Mouse (Mus musculus) small intestine, adult 2 months (tissue): ENCODE measurements at regions not wholly inside any gene's neighbourhood (a gene's known extent, or its start where the extent isn't known, plus 50 kb on each side); places are given as distances from the start of the nearest gene placed in this dataset.

Source experiments
- H3K27ac ChIP-seq: fragments of 200-500 bp; 2 replicates; pipeline ENCODE4 v1.5.1; 2012; ENCODE audit warnings: low read depth, low read length, control low read depth, inconsistent platforms; ENCODE audit not compliant: insufficient read depth
- H3K27me3 ChIP-seq: fragments of 200-500 bp; 2 replicates; pipeline ENCODE4 v1.6.1; 2012; ENCODE audit warnings: mild to moderate bottlenecking, moderate library complexity, low read length, inconsistent platforms; ENCODE audit not compliant: control insufficient read depth, insufficient read depth
- H3K36me3 ChIP-seq: fragments of 200-500 bp; 2 replicates; pipeline ENCODE4 v1.6.1; 2012; ENCODE audit warnings: mild to moderate bottlenecking, low read length, control low read depth, inconsistent platforms; ENCODE audit not compliant: control insufficient read depth, insufficient read depth
- H3K4me1 ChIP-seq: fragments of 200-500 bp; 2 replicates; pipeline ENCODE4 v1.6.1; 2012; ENCODE audit warnings: low read length, inconsistent platforms, mixed read lengths; ENCODE audit not compliant: control insufficient read depth, insufficient read depth, insufficient read length
- H3K4me3 ChIP-seq: fragments of 200-500 bp; 2 replicates; pipeline ENCODE4 v1.5.1; 2012; ENCODE audit warnings: low read depth, mild to moderate bottlenecking, control low read depth, inconsistent platforms, low read length, moderate library complexity
- CTCF ChIP-seq: fragments of 200-500 bp; IDR thresholded peaks from 2 replicates; pipeline ENCODE4 v1.5.1; 2012; ENCODE audit warnings: low read depth, mild to moderate bottlenecking, control low read depth, inconsistent platforms, low read length, moderate library complexity, mixed read lengths; ENCODE audit not compliant: insufficient replicate concordance, insufficient read length; ENCODE audit errors: extremely low read depth
- POLR2A ChIP-seq: fragments of 200-500 bp; IDR thresholded peaks from 2 replicates; pipeline ENCODE4 v1.6.1; 2012; ENCODE audit warnings: low read depth, mild to moderate bottlenecking, control low read depth, inconsistent platforms, low read length, moderate library complexity
- WGBS: fragments of 180-500 bp; shearing (Covaris S2); methylation state at CpG from one replicate; pipeline ENCODE4 v1.1.7; 2018; 5-methylcytosine and 5-hydroxymethylcytosine counted together

DNA sequence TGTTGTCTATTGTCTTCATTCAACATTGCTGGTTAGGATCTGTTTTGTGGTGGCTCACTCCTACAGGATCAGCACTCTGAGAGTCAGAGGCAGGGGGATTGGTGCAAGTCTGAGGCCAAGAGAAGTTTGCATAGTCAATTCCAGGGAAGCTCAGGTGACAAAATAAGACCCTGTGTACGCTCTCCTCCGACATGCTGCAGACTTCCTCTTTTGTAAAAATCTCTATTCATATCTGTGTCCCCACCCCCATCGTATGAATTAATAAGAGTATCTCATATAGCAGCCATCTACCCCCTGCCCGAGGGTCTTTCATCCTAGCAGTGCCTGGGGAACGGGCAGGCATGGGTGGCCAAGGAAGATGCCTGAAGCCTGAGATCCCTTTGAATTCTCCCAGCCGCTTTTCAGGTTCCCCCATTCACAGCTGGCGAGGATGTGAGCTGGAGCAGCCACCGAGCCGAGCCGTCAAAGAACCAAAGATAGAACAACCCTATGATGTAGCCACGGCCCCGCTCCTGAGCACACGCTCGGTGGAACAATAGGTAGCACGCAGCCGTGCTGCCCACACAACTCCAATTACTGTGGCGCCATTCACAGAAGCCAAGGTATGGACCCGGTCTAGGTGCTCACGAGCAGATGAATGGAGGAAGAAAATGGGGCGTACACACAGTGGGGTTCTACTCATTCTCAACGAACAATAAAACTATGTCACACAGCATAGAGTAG is 120.4 kb upstream of the 1600014C23Rik start:
- Histone ChIP-seq H3K4me1 (no peaks in the 10 kb centered on the region), H3K4me3 (no peak overlapping the region), H3K27ac (no peak overlapping the region), H3K36me3 (no peaks in the 10 kb centered on the region), H3K27me3 (no peaks in the 10 kb centered on the region)
- 81% methylated on average over 21 of the region's 21 CpGs for WGBS
- TF ChIP-seq POLR2A (no peak), CTCF (no peak)

DNA sequence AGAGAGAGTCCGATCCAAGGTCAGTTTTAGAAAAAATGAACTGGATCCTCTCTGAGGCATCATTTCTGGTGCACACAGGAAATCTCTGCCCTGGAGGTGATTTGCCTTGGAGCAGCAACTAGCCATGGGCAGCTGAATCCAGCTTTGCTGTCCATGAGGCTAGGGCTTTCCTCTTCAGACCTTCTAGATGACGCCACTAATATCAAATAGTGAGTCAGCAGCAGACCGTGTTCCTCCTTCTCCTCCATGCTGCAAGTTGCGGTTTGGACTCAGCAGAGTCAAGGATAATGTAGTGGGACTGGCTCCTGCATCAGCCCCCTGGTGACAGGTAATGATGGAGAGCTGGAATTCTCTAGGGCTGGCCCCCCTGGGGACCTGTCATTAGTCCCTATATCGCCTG is 118.8 kb upstream of the 1600014C23Rik start:
- Histone ChIP-seq H3K36me3 (no peaks in the 10 kb centered on the region), H3K4me1 (no peaks in the 10 kb centered on the region), H3K27me3 (no peaks in the 10 kb centered on the region), H3K4me3 (no peak overlapping the region), H3K27ac (no peak overlapping the region)
- 56% methylated on average over 5 of the region's 5 CpGs for WGBS
- no peak for TF ChIP-seq POLR2A
- no peak for TF ChIP-seq CTCF

DNA sequence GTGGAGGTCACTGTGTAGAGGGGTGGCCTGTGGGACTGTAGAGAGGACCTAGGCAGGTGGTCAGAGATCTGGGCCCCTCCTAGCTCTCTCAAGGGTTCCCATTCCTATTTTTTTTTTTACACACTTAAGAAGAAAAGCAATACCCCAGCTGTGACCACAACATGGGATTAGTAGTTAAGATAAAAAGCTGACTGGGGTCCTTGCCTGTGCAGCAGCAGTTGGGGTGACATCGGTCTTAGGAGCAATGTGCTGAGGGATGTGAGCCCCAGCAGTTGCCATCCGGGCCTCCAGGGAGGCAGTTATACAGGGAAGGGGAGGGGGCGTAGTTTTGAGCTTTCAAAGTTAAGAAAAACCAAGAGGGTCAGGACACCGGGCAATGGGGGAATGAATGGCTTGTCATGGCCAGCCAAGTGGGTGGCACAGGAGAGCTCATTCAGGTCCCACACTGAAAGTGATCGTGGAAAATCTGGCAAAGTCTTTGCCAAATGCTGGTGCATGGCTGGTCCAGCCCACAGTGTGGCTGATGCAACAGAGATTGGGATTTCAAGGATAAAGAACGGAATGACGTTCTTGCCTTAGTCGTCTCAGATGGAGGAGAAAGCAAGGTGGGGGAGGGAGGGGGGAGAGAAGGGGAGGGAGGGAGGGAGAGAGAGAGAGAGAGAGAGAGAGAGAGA is 118.2 kb upstream of the 1600014C23Rik start:
- Histone ChIP-seq H3K27ac (no peak overlapping the region), H3K4me1 (no peaks in the 10 kb centered on the region), H3K36me3 (no peaks in the 10 kb centered on the region), H3K27me3 (no peaks in the 10 kb centered on the region), H3K4me3 (no peak overlapping the region)
- no peak for TF ChIP-seq CTCF
- TF ChIP-seq POLR2A, result no peak
- WGBS, result 77% methylated on average over 8 of the region's 8 CpGs

DNA sequence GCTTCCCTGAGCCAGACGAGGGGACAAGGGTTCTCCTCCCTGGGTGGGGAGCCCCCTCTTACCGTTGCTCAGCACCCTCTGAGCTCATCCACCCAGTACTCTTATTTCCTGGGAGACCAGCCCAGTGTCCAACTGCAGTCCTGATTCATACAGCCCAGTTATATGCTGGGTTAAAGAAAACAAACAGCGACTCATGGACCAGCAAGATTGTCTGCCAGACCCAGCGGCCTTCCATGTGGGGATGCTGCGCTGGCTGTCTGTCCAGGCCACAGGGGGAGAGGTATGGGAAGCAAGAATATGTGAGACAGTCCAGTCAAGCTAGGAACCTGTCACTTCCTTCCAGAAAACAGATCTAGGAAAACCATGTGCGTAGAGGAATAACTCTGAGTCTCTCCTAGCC is 117.3 kb upstream of the 1600014C23Rik start:
- no peaks in the 10 kb centered on the region for H3K4me1 ChIP-seq
- no peaks in the 10 kb centered on the region for H3K36me3 ChIP-seq
- no peak for TF ChIP-seq CTCF
- no peak for TF ChIP-seq POLR2A
- H3K4me3 ChIP-seq, result no peak overlapping the region
- 78% methylated on average over 6 of the region's 6 CpGs for WGBS
- H3K27ac ChIP-seq, result no peak overlapping the region
- no peaks in the 10 kb centered on the region for H3K27me3 ChIP-seq

DNA sequence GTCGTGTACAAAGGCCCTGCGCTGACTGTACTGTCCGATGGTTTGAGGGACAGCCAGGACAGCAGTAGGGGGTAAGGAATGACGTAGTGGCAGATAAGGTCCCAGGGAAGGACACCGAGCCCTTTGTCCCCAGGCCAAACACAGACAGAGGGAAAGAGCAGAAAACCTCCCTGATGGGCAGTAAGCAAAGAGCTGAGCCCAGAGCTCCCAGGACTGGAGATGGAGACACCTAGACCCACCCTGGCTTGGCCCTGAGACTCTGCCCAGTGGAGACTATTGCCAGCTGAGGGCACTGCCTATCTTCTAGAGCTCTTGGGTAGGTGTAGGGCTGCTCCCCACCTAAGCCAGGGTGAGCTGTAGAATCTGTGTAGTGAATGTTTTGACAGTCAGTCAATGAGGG is 116.5 kb upstream of the 1600014C23Rik start:
- TF ChIP-seq POLR2A, result no peak
- TF ChIP-seq CTCF, result no peak
- Histone ChIP-seq H3K27me3 (no peaks in the 10 kb centered on the region), H3K4me1 (no peaks in the 10 kb centered on the region), H3K36me3 (no peaks in the 10 kb centered on the region), H3K4me3 (no peak overlapping the region), H3K27ac (no peak overlapping the region)
- WGBS, result 83% methylated on average over 5 of the region's 5 CpGs

DNA sequence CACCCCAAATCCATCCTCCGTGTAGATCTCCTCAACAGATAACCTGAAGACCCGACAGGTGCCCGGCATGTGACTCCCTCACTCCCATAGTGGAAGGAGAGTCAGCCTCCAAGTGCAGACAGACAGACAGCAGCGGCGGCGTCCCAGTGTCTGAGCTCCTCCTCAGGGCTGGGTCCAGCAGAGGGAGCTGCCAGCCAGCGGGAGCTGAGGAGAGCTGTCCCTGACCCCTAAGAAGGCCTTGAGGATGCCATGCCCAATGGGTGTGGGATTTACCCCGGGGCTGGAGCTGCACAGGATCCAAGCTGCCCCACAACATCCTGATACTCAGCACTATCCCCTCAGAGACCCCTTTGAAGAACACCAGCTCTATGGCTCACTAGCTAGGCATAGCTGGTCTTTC is 115.0 kb upstream of the 1600014C23Rik start:
- no peaks in the 10 kb centered on the region for H3K27me3 ChIP-seq
- TF ChIP-seq CTCF (peak; percentile 63), POLR2A (no peak)
- 22% methylated on average over 8 of the region's 8 CpGs for WGBS
- no peaks in the 10 kb centered on the region for H3K36me3 ChIP-seq
- H3K4me3 ChIP-seq, result no peak overlapping the region
- H3K4me1 ChIP-seq, result no peaks in the 10 kb centered on the region
- H3K27ac ChIP-seq, result no peak overlapping the region

DNA sequence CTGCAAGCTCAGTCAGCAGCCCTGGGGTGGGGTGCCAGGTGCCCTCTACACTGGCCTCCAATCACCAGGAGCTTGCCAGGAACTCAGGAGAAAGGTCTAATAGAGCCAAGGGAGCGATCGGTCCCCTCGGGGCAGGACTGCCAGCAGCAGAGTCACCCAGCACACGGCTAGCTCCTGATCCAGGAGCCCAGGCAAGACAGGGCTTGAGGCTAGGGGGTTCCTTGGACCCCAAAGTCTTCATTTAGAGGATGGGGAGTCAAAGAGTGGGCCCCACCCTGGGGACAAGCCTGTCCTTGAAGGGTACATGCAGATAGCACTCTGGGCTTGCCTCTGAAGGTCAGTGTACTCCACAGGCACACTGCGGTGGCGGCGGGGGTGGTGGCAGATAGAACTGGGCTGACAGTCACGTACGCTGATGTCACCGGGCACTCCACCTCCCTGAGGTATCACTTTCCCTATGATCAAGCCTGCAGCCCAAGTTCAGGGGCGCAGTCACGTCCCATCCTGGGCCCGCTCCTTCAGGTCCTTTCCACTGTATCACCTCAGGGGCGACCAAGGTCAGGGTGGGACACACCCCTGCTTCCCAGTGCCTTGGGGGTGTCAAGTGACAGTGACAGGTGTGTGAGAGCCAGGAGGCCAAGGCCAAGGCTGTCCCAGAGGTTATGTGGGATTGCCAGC is 114.2 kb upstream of the 1600014C23Rik start:
- Histone ChIP-seq H3K36me3 (no peaks in the 10 kb centered on the region), H3K4me1 (no peaks in the 10 kb centered on the region), H3K4me3 (no peak overlapping the region), H3K27me3 (no peaks in the 10 kb centered on the region), H3K27ac (no peak overlapping the region)
- 90% methylated on average over 14 of the region's 14 CpGs for WGBS
- no peak for TF ChIP-seq CTCF
- no peak for TF ChIP-seq POLR2A
